Mouse (Mus musculus) heart, postnatal 0 days (tissue): Measurements from ENCODE around the gene Mast4. TPM values are rescaled to one million over a fixed set of nuclear protein-coding genes. Genes with fewer than 3 reads are reported as not detected.

ENCODE experiments used
- ATAC-seq: fragments of 200-750 bp; cut with Nextera tagmentation; 2 replicates; pipeline ENCODE4 v1.8.0; 2017; ENCODE audit warnings: low read depth, moderate number of reproducible peaks, moderate library complexity; ENCODE audit not compliant: insufficient read depth
- DNase-seq: peaks from one replicate; pipeline ENCODE4 v3.0.0-alpha.2; 2016; ENCODE audit warnings: low spot score
- H3K27ac ChIP-seq: fragments of 300-500 bp; sonication (generic); 2 replicates; pipeline ENCODE4 v1.5.1; 2014; ENCODE audit warnings: low read depth, mild to moderate bottlenecking
- H3K27me3 ChIP-seq: fragments of 300-500 bp; sonication (generic); 2 replicates; pipeline ENCODE4 v1.6.1; 2014; ENCODE audit warnings: low read length, mixed read lengths; ENCODE audit not compliant: control insufficient read depth, insufficient read depth
- H3K36me3 ChIP-seq: fragments of 300-500 bp; sonication (generic); replicated peaks from 2 replicates; pipeline ENCODE4 v1.6.1; 2014; ENCODE audit warnings: low read length, mixed read lengths; ENCODE audit not compliant: control insufficient read depth, insufficient read depth
- H3K4me1 ChIP-seq: fragments of 300-500 bp; sonication (generic); 2 replicates; pipeline ENCODE4 v1.6.1; 2014; ENCODE audit warnings: antibody characterized with exemption; ENCODE audit not compliant: control insufficient read depth, insufficient read depth
- H3K4me2 ChIP-seq: fragments of 300-500 bp; sonication (generic); 2 replicates; pipeline ENCODE4 v1.6.1; 2014; ENCODE audit warnings: low read depth, mild to moderate bottlenecking, low read length, moderate library complexity
- H3K4me3 ChIP-seq: fragments of 300-500 bp; sonication (generic); 2 replicates; pipeline ENCODE4 v1.5.1; 2014; ENCODE audit warnings: low read depth, low read length
- H3K9ac ChIP-seq: fragments of 300-500 bp; sonication (generic); replicated peaks from 2 replicates; pipeline ENCODE4 v1.6.1; 2014; ENCODE audit warnings: low read depth, low read length, mixed read lengths
- H3K9me3 ChIP-seq: fragments of 300-500 bp; sonication (generic); replicated peaks from 2 replicates; pipeline ENCODE4 v1.6.1; 2016; ENCODE audit warnings: low read length; ENCODE audit not compliant: control insufficient read depth
- CTCF ChIP-seq: IDR thresholded peaks from 2 replicates; pipeline ENCODE4 v1.5.1; 2016; ENCODE audit warnings: antibody characterized with exemption, control low read depth, low read depth
- EP300 ChIP-seq: IDR thresholded peaks from 2 replicates; pipeline ENCODE4 v1.6.1; 2016; ENCODE audit warnings: antibody characterized with exemption, low read depth
- WGBS: fragments of 180-500 bp; shearing (Covaris S2); extraction: QIAGEN DNeasy Blood & Tissue Kit; methylation state at CpG from one replicate; pipeline ENCODE4 v1.1.7; 2014; 5-methylcytosine and 5-hydroxymethylcytosine counted together
- polyA plus RNA-seq: library from polyadenylated mRNA; unstranded; fragments of >200 nt; fragmentation: Nextera tagmentation; extraction: Ambion mirVana; gene quantifications from 2 replicates; pipeline ENCODE4 v1.2.1, GENCODE M21; 2015
- total RNA-seq: library from RNA; depleted of rRNA; stranded (reverse); fragments of >200 nt; gene quantifications from 2 replicates; pipeline ENCODE4 v1.2.3, GENCODE M21; 2014; ENCODE audit warnings: low replicate concordance

Mast4 gene
- total and polyA plus RNA-seq, 2 experiments from 2014 or later = 26.7 to 35.5 TPM

- Histone ChIP-seq H3K9ac (no peak overlapping the region), H3K4me3 (no peak overlapping the region), H3K4me2 (no peak overlapping the region), H3K27me3 (no peaks in the 10 kb centered on the region), H3K27ac (no peak overlapping the region), H3K4me1 (no peaks in the 10 kb centered on the region), H3K36me3 (peaks cover 89% of the 10 kb centered on the region), H3K9me3 (no peaks in the 10 kb centered on the region)
- 91% methylated on average over 11 of the region's 11 CpGs for WGBS
- ATAC-seq (no peak), DNase-seq (no peak)
- TF ChIP-seq CTCF (no peak), EP300 (no peak)
Observed at GRCm38 (mm10) chr13:102768512-102768911, 565.8 kb downstream of the Mast4 start.

GRCm38 (mm10) chr13:102767110-102767509 is 567.2 kb downstream of the Mast4 start:
- Histone ChIP-seq H3K27ac (no peak overlapping the region), H3K36me3 (peaks cover 77% of the 10 kb centered on the region), H3K9ac (no peak overlapping the region), H3K27me3 (no peaks in the 10 kb centered on the region), H3K4me1 (no peaks in the 10 kb centered on the region), H3K4me3 (no peak overlapping the region), H3K4me2 (no peak overlapping the region), H3K9me3 (no peaks in the 10 kb centered on the region)
- DNase-seq = no peak
- TF ChIP-seq EP300 (no peak), CTCF (no peak)
- no peak for ATAC-seq
- WGBS = 78% methylated on average over 7 of the region's 7 CpGs

- no peak for ATAC-seq
- Histone ChIP-seq H3K36me3 (peaks cover 81% of the 10 kb centered on the region), H3K27ac (no peak overlapping the region), H3K27me3 (no peaks in the 10 kb centered on the region), H3K4me3 (no peak overlapping the region), H3K4me1 (no peaks in the 10 kb centered on the region), H3K9me3 (no peaks in the 10 kb centered on the region), H3K4me2 (no peak overlapping the region), H3K9ac (no peak overlapping the region)
- TF ChIP-seq EP300 (no peak), CTCF (no peak)
- WGBS = 91% methylated on average over 11 of the region's 11 CpGs
- DNase-seq = no peak
Observed at GRCm38 (mm10) chr13:102765216-102765615, 569.1 kb downstream of the Mast4 start.

GRCm38 (mm10) chr13:102764218-102764617 is 570.1 kb downstream of the Mast4 start:
- Histone ChIP-seq H3K27ac (no peak overlapping the region), H3K4me1 (no peaks in the 10 kb centered on the region), H3K27me3 (no peaks in the 10 kb centered on the region), H3K4me3 (no peak overlapping the region), H3K9me3 (no peaks in the 10 kb centered on the region), H3K36me3 (peaks cover 82% of the 10 kb centered on the region), H3K9ac (no peak overlapping the region), H3K4me2 (no peak overlapping the region)
- 85% methylated on average over 1 of the region's 1 CpGs for WGBS
- DNase-seq (no peak), ATAC-seq (no peak)
- TF ChIP-seq EP300 (no peak), CTCF (no peak)

GRCm38 (mm10) chr13:102762203-102762602 is 572.1 kb downstream of the Mast4 start:
- Histone ChIP-seq H3K36me3 (peaks cover 79% of the 10 kb centered on the region), H3K4me3 (no peak overlapping the region), H3K4me1 (no peaks in the 10 kb centered on the region), H3K9ac (no peak overlapping the region), H3K9me3 (no peaks in the 10 kb centered on the region), H3K27me3 (no peaks in the 10 kb centered on the region), H3K4me2 (no peak overlapping the region), H3K27ac (no peak overlapping the region)
- no peak for TF ChIP-seq CTCF
- no peak for TF ChIP-seq EP300
- DNase-seq (no peak), ATAC-seq (no peak)
- 92% methylated on average over 10 of the region's 10 CpGs for WGBS

GRCm38 (mm10) chr13:102761410-102761809 is 572.9 kb downstream of the Mast4 start:
- Histone ChIP-seq H3K27me3 (no peaks in the 10 kb centered on the region), H3K9ac (no peak overlapping the region), H3K4me1 (no peaks in the 10 kb centered on the region), H3K27ac (no peak overlapping the region), H3K4me2 (no peak overlapping the region), H3K4me3 (no peak overlapping the region), H3K9me3 (no peaks in the 10 kb centered on the region), H3K36me3 (peaks cover 82% of the 10 kb centered on the region)
- WGBS = 88% methylated on average over 9 of the region's 9 CpGs
- ATAC-seq (no peak), DNase-seq (no peak)
- TF ChIP-seq EP300 (no peak), CTCF (no peak)
